Mouse (Mus musculus) forebrain, embryonic 13.5 days (tissue): ENCODE results near the gene B4galnt2. TPM values are rescaled to one million over a fixed set of nuclear protein-coding genes. Genes with fewer than 3 reads are reported as not detected.
"Not testable (repeated sequence)": the region's sequence is repeated elsewhere in the genome, so short reads cannot be mapped to it uniquely, and the experiment has no call there.

Experiments
- ATAC-seq: fragments of 200-750 bp; cut with Nextera tagmentation; 2 replicates; pipeline ENCODE4 v1.8.0; 2017
- H3K27ac ChIP-seq: fragments of 300-500 bp; sonication (generic); 2 replicates; pipeline ENCODE4 v1.5.1; 2015; ENCODE audit warnings: inconsistent platforms, mild to moderate bottlenecking, moderate library complexity
- H3K27me3 ChIP-seq: fragments of 300-500 bp; sonication (generic); 2 replicates; pipeline ENCODE4 v1.6.1; 2015; ENCODE audit warnings: mild to moderate bottlenecking, inconsistent platforms
- H3K36me3 ChIP-seq: fragments of 300-500 bp; sonication (generic); 2 replicates; pipeline ENCODE4 v1.6.1; 2015; ENCODE audit warnings: mild to moderate bottlenecking, inconsistent platforms; ENCODE audit not compliant: poor library complexity, severe bottlenecking
- H3K4me1 ChIP-seq: fragments of 300-500 bp; sonication (generic); 2 replicates; pipeline ENCODE4 v1.6.1; 2015; ENCODE audit warnings: inconsistent platforms
- H3K4me2 ChIP-seq: fragments of 300-500 bp; sonication (generic); 2 replicates; pipeline ENCODE4 v1.6.1; 2015; ENCODE audit warnings: inconsistent platforms, mild to moderate bottlenecking, moderate library complexity
- H3K4me3 ChIP-seq: fragments of 300-500 bp; sonication (generic); 2 replicates; pipeline ENCODE4 v1.5.1; 2015; ENCODE audit warnings: mild to moderate bottlenecking, inconsistent platforms
- H3K9ac ChIP-seq: fragments of 300-500 bp; sonication (generic); 2 replicates; pipeline ENCODE4 v1.6.1; 2015; ENCODE audit warnings: mild to moderate bottlenecking, inconsistent platforms
- H3K9me3 ChIP-seq: fragments of 300-500 bp; sonication (generic); replicated peaks from 2 replicates; pipeline ENCODE4 v1.6.1; 2016; ENCODE audit warnings: inconsistent platforms
- WGBS: fragments of 180-500 bp; shearing (Covaris S2); methylation state at CpG from one replicate; pipeline ENCODE4 v1.1.7; 2015; 5-methylcytosine and 5-hydroxymethylcytosine counted together
- polyA plus RNA-seq: library from polyadenylated mRNA; unstranded; fragments of >200 nt; fragmentation: Nextera tagmentation; extraction: Ambion mirVana; gene quantifications from 2 replicates; pipeline ENCODE4 v1.2.1, GENCODE M21; 2015

Gene B4galnt2
- polyA plus RNA-seq, 1 experiment from 2014 or later = not detected

DNA sequence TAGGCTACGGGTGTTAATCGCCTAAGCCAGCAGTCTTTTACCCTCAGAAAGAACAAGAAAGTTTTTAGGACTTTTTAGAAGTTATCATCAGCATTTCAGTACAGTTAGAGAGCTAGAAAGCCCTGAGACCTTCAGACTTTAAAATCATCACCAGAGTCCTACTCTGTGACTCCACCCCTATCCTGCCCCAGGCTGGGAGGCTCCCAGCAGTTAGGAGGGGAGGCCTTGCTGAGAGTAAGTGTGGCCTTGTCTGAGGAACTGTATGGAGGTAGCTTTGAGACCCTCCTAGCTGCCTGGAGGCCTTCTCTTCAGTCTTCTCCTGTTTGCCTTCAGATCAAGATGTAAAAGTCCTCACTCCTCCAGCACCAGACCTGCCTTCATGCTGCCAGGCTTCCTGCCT, 9.5 kb upstream of the B4galnt2 start:
- Histone ChIP-seq H3K9ac (no peak overlapping the region), H3K4me3 (no peak overlapping the region), H3K27ac (no peak overlapping the region), H3K27me3 (peaks cover 27% of the 10 kb centered on the region), H3K36me3 (no peaks in the 10 kb centered on the region), H3K4me1 (no peaks in the 10 kb centered on the region), H3K9me3 (0 out of 2 replicates have a peak, but pooled peaks cover 5% of the 10 kb centered on the region), H3K4me2 (no peak overlapping the region)
- 3% methylated on average over 2 of the region's 2 CpGs for WGBS
- no peak for ATAC-seq

GRCm38 (mm10) chr11:95923477-95923876, 8.8 kb upstream of the B4galnt2 start:
- ATAC-seq, H3K36me3 ChIP-seq, H3K9ac ChIP-seq, H3K27ac ChIP-seq, H3K4me3 ChIP-seq, H3K4me2 ChIP-seq, H3K9me3 ChIP-seq, H3K4me1 ChIP-seq: not testable (repeated sequence)
- peaks cover 30% of the 10 kb centered on the region for H3K27me3 ChIP-seq
- under 1% methylated on average over 4 of the region's 6 CpGs for WGBS

DNA sequence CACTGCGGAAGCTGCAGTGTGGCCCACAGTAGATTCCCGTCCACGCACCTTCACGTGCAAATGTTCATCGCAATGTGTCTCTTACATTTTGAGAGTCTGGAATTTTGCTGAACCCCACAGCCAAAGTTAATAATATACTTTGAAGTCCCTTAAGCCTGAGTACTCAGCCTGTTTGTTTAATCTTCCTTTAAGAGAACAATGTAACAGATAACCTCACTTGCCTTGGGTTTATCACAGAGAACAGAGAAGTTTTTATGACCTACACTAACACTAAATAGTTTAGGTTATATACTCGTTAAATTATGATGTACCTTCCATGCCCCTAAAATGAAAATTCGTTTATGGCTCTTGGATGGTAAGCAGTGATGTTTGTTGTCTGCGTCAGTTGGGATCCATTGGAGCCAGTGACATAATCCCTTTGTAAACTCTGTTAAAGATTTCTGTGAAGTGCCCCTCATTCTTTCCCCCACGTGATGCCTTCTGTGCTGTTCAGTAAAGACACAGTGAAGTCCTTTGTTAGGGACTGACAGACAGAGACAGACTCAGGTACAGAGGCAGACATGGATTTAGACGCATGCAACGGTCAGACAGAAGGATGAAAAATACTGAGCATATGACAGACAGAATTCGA, 7.4 kb upstream of the B4galnt2 start:
- 53% methylated on average over 12 of the region's 12 CpGs for WGBS

DNA sequence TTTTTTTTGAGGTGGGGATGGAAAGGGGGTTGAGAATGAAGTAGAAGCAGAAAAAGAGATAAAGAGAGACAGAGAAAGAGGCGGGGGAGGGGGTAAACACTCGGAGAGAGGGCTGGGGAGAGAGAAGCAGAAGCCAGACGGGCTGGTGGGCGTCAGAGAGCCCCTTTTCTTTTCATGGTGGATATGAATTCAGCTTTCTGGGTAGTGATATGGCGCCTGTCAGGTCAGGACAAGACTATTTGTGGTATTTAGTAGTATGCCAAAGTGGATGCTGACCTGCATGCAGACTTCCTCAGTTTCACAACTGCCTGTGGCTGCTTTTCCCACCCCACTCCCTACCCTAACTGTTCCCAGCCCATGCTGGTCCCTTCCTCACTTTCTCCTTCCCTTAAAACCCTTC, 1.7 kb upstream of the B4galnt2 start:
- no peak for ATAC-seq
- WGBS = 3% methylated on average over 5 of the region's 5 CpGs
- H3K4me1 ChIP-seq = peaks cover 18% of the 10 kb centered on the region
- H3K9me3 ChIP-seq = no peaks in the 10 kb centered on the region
- H3K9ac ChIP-seq = no peak overlapping the region
- no peak overlapping the region for H3K4me2 ChIP-seq
- H3K36me3 ChIP-seq = no peaks in the 10 kb centered on the region
- no peak overlapping the region for H3K27ac ChIP-seq
- no peak overlapping the region for H3K4me3 ChIP-seq
- peaks cover 74% of the 10 kb centered on the region for H3K27me3 ChIP-seq

More for the DNA sequence above, 7.4 kb upstream of the B4galnt2 start:
- no peak for ATAC-seq
- Histone ChIP-seq H3K27ac (no peak overlapping the region), H3K9ac (no peak overlapping the region), H3K9me3 (no peaks in the 10 kb centered on the region), H3K36me3 (no peaks in the 10 kb centered on the region), H3K4me1 (no peaks in the 10 kb centered on the region), H3K27me3 (peaks cover 41% of the 10 kb centered on the region), H3K4me3 (no peak overlapping the region), H3K4me2 (no peak overlapping the region)

DNA sequence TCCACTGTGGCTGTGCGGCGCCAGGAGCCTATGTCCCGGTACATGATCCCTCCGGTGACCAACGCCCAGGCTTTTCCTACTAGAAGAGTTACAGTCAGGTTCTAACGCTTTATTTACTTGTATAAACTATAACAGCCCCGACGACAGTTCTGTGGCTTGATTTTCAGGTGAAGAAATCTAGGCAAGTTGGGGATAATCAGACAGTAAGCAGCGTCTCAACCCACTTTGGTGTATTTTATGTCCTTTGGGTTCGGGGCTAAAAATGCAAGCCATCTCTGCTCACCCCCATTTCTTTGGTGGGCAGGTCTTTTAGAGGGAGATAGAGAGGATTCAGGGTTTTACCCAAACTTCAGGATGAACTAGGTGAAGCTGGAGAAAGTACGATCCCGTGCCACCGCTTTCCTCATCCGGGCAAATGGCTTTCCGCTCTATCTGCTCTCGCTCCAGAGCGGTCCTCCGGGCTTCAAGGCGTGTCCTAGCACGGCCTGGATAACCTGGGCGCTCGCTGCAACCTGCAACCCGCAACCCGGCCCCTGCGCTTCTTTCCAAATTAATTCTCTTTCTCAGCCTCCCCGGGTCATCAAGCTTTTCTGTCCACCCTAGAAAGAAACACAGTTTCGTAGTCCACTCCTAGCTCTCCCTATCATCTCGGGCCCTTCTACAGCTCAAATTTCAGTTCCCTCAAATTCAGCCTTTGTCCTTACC, 467 bp upstream of the B4galnt2 start:
- peaks cover 80% of the 10 kb centered on the region for H3K27me3 ChIP-seq

GRCm38 (mm10) chr11:95913959-95914566, 628 bp downstream of the B4galnt2 start:
- Histone ChIP-seq H3K4me2 (peak overlapping the region; percentile 46), H3K27ac (no peak overlapping the region), H3K36me3 (no peaks in the 10 kb centered on the region), H3K9ac (0 out of 2 replicates have a peak overlapping the region, but pooled peaks have one; percentile 16), H3K27me3 (peaks cover 82% of the 10 kb centered on the region), H3K4me1 (peaks cover 18% of the 10 kb centered on the region), H3K9me3 (no peaks in the 10 kb centered on the region), H3K4me3 (peak overlapping the region; percentile 23)
- ATAC-seq = no peak
- 3% methylated on average over 14 of the region's 14 CpGs for WGBS

More for the DNA sequence above, 467 bp upstream of the B4galnt2 start:
- H3K27ac ChIP-seq = no peak overlapping the region
- no peaks in the 10 kb centered on the region for H3K36me3 ChIP-seq
- H3K9ac ChIP-seq = peak overlapping the region; percentile 16; the same call in 1 of the 2 replicates
- 1% methylated on average over 28 of the region's 28 CpGs for WGBS
- ATAC-seq = no peak
- peak overlapping the region; percentile 46 for H3K4me2 ChIP-seq
- no peaks in the 10 kb centered on the region for H3K9me3 ChIP-seq
- peaks cover 18% of the 10 kb centered on the region for H3K4me1 ChIP-seq
- peak overlapping the region; percentile 23 for H3K4me3 ChIP-seq

DNA sequence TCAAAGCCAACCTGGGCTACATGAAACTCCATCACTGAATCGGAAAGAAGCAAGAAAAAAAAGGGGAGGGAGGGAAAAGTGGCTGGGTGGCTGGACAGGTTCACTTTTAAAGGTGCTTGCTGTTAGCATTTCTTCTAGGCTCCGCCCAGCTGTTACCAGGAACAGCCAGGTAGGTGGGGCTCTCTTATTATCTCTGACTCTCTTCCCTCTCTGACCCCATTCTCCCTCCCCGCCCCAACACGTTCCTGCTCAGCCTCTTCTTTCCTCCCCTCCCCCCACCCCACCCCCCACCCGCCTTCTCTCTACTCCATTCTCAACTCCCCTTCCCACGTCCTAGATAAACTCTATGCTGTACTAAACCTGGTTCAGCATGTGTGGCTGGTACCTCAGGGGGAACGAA, 3.1 kb downstream of the B4galnt2 start:
- H3K4me1 ChIP-seq = peaks cover 18% of the 10 kb centered on the region
- H3K27me3 ChIP-seq = peaks cover 67% of the 10 kb centered on the region
- H3K4me3 ChIP-seq = no peak overlapping the region

DNA sequence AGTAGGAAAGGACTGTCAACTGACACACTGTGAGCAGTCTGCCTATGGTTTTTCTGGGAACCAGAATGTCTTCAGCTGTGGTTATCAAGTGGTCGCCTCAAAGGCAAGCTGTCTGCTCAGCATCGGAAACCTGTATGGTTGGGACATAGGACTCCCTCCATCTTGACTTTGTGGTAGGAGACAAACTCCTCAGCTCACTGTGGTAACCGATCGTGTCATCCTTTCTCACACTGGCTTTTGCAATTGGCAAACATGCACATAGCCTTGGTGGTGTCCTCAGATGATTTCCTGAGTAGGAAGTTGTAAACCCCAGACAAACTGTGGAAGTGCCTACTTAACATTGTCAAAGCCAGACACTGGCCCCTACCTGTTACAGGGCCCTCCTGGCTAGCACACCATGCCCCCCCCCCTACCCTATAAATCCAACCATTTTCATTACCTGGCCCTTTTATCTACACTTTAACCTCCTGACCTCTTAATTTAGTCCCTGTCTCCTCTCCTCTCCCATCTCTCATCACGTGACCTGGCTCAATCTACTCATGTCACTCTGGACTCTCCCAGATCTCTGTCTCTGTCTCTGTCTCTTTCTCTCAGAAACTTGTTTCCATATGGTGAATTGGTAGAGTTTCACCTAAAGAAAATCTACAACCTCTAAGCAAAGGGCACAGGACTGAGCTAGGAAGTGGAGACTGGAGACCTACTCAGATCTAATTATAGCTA, 6.7 kb downstream of the B4galnt2 start:
- Histone ChIP-seq H3K36me3 (no peaks in the 10 kb centered on the region), H3K27ac (no peak overlapping the region), H3K27me3 (peaks cover 32% of the 10 kb centered on the region), H3K4me1 (no peaks in the 10 kb centered on the region), H3K4me2 (no peak overlapping the region), H3K9ac (no peak overlapping the region), H3K4me3 (no peak overlapping the region), H3K9me3 (no peaks in the 10 kb centered on the region)
- ATAC-seq = no peak
- WGBS = 85% methylated on average over 5 of the region's 5 CpGs

More for the DNA sequence above, 3.1 kb downstream of the B4galnt2 start:
- H3K27ac ChIP-seq = no peak overlapping the region
- H3K9ac ChIP-seq = no peak overlapping the region
- H3K9me3 ChIP-seq = no peaks in the 10 kb centered on the region
- WGBS = 21% methylated on average over 7 of the region's 7 CpGs
- no peak for ATAC-seq
- no peaks in the 10 kb centered on the region for H3K36me3 ChIP-seq
- H3K4me2 ChIP-seq = no peak overlapping the region

DNA sequence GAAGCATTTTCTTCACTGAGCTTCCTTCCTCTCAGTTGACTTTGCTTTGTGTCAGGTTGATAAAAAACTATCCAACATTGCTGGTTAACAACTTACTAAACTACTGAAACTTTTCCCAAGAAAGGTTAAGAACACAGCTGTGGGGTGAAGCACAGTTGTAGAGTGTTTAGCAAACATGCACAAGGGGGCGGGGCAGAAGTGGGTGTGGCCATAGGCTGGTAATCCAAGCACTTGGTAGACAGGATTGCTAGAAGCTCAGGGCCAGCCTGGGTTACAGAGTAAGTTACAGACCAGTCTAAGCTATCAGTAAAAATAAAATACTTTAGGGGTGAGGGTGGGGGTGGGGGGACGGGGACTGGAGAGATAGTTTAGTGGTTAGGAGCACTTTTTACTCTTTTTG, 10.4 kb downstream of the B4galnt2 start:
- no peaks in the 10 kb centered on the region for H3K36me3 ChIP-seq
- no peak overlapping the region for H3K4me2 ChIP-seq
- no peak overlapping the region for H3K9ac ChIP-seq
- no peaks in the 10 kb centered on the region for H3K9me3 ChIP-seq
- no peak for ATAC-seq
- H3K27ac ChIP-seq = no peak overlapping the region
- WGBS = 64% methylated on average over 2 of the region's 2 CpGs
- H3K4me1 ChIP-seq = no peaks in the 10 kb centered on the region
- H3K27me3 ChIP-seq = peaks cover 3% of the 10 kb centered on the region; the same call in 1 of the 2 replicates
- no peak overlapping the region for H3K4me3 ChIP-seq

GRCm38 (mm10) chr11:95896446-95897179, 18.1 kb downstream of the B4galnt2 start:
- H3K9ac ChIP-seq = no peak overlapping the region
- no peak overlapping the region for H3K27ac ChIP-seq
- ATAC-seq = no peak
- H3K4me3 ChIP-seq = no peak overlapping the region
- H3K4me2 ChIP-seq = no peak overlapping the region
- H3K27me3 ChIP-seq = no peaks in the 10 kb centered on the region
- no peaks in the 10 kb centered on the region for H3K36me3 ChIP-seq
- no peaks in the 10 kb centered on the region for H3K4me1 ChIP-seq
- H3K9me3 ChIP-seq = 0 out of 2 replicates have a peak, but pooled peaks cover 3% of the 10 kb centered on the region
- 80% methylated on average over 14 of the region's 14 CpGs for WGBS

DNA sequence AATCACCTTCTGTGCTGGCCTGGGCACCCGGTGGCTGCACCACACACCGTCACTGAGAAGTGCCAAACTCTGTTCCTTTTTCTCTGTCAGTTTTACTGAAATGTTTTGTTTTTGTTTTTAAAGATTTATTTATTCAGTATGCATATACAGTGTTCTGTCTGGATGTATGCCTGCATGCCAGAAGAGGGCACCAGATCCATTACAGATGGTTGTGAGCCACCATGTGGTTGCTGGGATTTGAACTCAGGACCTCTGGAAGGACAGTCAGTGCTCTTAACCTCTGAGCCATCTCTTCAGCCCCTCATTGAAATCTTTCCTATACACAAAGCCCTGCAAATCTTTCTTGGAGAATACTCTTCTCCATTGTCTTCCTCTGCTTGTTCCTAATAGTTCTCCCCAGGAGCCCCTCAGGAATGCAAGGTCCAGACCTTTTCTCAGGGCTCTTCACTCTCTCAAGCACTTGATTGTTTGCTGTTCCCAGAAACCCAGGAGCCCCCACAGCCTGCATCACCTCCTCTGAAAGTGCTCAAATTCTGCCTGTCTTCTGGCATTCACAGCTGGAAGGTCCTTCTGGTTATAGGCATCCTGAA, 24.1 kb downstream of the B4galnt2 start:
- Histone ChIP-seq H3K27ac (no peak overlapping the region), H3K4me3 (no peak overlapping the region), H3K27me3 (no peaks in the 10 kb centered on the region), H3K4me1 (no peaks in the 10 kb centered on the region), H3K4me2 (no peak overlapping the region), H3K36me3 (no peaks in the 10 kb centered on the region), H3K9ac (no peak overlapping the region), H3K9me3 (0 out of 2 replicates have a peak, but pooled peaks cover 3% of the 10 kb centered on the region)
- 74% methylated on average over 2 of the region's 2 CpGs for WGBS
- ATAC-seq = no peak
